In genomic region chr14:104661696-104662095, GRCm38 (mm10) we compare ENCODE assay signal across 32 mouse cellular contexts.
DNase-seq lines count a peak whose midpoint lies in the region; ATAC-seq and TF ChIP-seq lines count a peak whose summit lies in the region.
"Had no signal": no experiment of that assay in that cellular context is flagged by ENCODE, and none has a peak within 500 bp of the region (broad histone marks: within the 10 kb centered on the region; RNA-seq: fewer than 3 reads in every experiment).

No protein-coding gene starts in this region.

- H3K9ac ChIP-seq in intestine, postnatal 0 days (ENCODE audit: low read depth, low read length) = no peak overlapping the region
- no peak overlapping the region for H3K9ac ChIP-seq in intestine, embryonic 15.5 days
- no peak overlapping the region for H3K9ac ChIP-seq in midbrain, embryonic 11.5 days (ENCODE audit: low read length)
- H3K9ac ChIP-seq in midbrain, embryonic 15.5 days = no peak overlapping the region
- H3K9ac ChIP-seq: embryonic facial prominence, embryonic 12.5 days; heart, embryonic 12.5 days; hindbrain, embryonic 13.5 days; liver, embryonic 12.5 days; liver, postnatal 0 days; neural tube, embryonic 12.5 days had no signal

- no peak overlapping the region for H3K4me3 ChIP-seq in intestine, postnatal 0 days (ENCODE audit: low read depth, low read length)
- no peak overlapping the region for H3K4me3 ChIP-seq in intestine, embryonic 15.5 days (replicated peaks)
- H3K4me3 ChIP-seq in midbrain, embryonic 11.5 days (ENCODE audit: low read depth, low read length) = no peak overlapping the region
- no peak overlapping the region for H3K4me3 ChIP-seq in midbrain, embryonic 15.5 days
- H3K4me3 ChIP-seq: embryonic facial prominence, embryonic 12.5 days; gastrocnemius, adult 2 months; heart, adult 2 months; heart, embryonic 12.5 days; hindbrain, embryonic 13.5 days; liver, embryonic 12.5 days; myocyte; neural tube, embryonic 12.5 days had no signal

- H3K4me2 ChIP-seq in intestine, postnatal 0 days (replicated peaks; ENCODE audit: low read depth) = no peak overlapping the region
- H3K4me2 ChIP-seq in intestine, embryonic 15.5 days (replicated peaks) = no peak overlapping the region
- no peak overlapping the region for H3K4me2 ChIP-seq in midbrain, embryonic 11.5 days
- no peak overlapping the region for H3K4me2 ChIP-seq in midbrain, embryonic 15.5 days
- H3K4me2 ChIP-seq: embryonic facial prominence, embryonic 12.5 days; heart, embryonic 12.5 days; hindbrain, embryonic 13.5 days; liver, embryonic 12.5 days; neural tube, embryonic 12.5 days had no signal

- no peak for ATAC-seq in intestine, postnatal 0 days
- no peak for ATAC-seq in intestine, embryonic 15.5 days
- 0 out of 2 replicates have a peak, but pooled peaks have one; percentile 24 for ATAC-seq in midbrain, embryonic 11.5 days (ENCODE audit: low FRiP score)
- ATAC-seq in midbrain, embryonic 15.5 days (replicated peaks) = no peak
- ATAC-seq: inflammation-experienced regulatory T-cells, adult 6 months; liver, embryonic 12.5 days; liver, postnatal 0 days; lung, postnatal 0 days; midbrain, embryonic 16.5 days; Patski had no signal

- TF ChIP-seq CTCF in intestine, postnatal 0 days (IDR thresholded peaks at IDR 0.05; ENCODE audit: low read depth) = peak; percentile 10; the same call in 1 of the 2 replicates

- H3K36me3 ChIP-seq in intestine, postnatal 0 days (ENCODE audit: control insufficient read depth, insufficient read depth) = no peaks in the 10 kb centered on the region
- no peaks in the 10 kb centered on the region for H3K36me3 ChIP-seq in intestine, embryonic 15.5 days
- no peaks in the 10 kb centered on the region for H3K36me3 ChIP-seq in midbrain, embryonic 11.5 days (ENCODE audit: control insufficient read depth, insufficient read depth, low read length)
- H3K36me3 ChIP-seq in midbrain, embryonic 15.5 days (replicated peaks) = no peaks in the 10 kb centered on the region
- H3K36me3 ChIP-seq: embryonic facial prominence, embryonic 12.5 days; heart, embryonic 12.5 days; hindbrain, embryonic 13.5 days; liver, embryonic 12.5 days; neural tube, embryonic 12.5 days had no signal

- H3K27ac ChIP-seq in intestine, postnatal 0 days (ENCODE audit: low read depth, low read length) = no peak overlapping the region
- H3K27ac ChIP-seq in intestine, embryonic 15.5 days = no peak overlapping the region
- H3K27ac ChIP-seq in midbrain, embryonic 11.5 days (ENCODE audit: low read depth, low read length) = no peak overlapping the region
- no peak overlapping the region for H3K27ac ChIP-seq in midbrain, embryonic 15.5 days
- H3K27ac ChIP-seq: embryonic facial prominence, embryonic 12.5 days; gastrocnemius, adult 2 months; heart, adult 2 months; hindbrain, embryonic 13.5 days; liver, embryonic 12.5 days; macrophage; neural tube, embryonic 12.5 days had no signal

- no peaks in the 10 kb centered on the region for H3K27me3 ChIP-seq in intestine, postnatal 0 days (replicated peaks; ENCODE audit: control insufficient read depth, insufficient read depth, low read length)
- H3K27me3 ChIP-seq in intestine, embryonic 15.5 days (replicated peaks) = no peaks in the 10 kb centered on the region
- H3K27me3 ChIP-seq in midbrain, embryonic 11.5 days (ENCODE audit: control insufficient read depth, insufficient read depth, low read length) = no peaks in the 10 kb centered on the region
- H3K27me3 ChIP-seq in midbrain, embryonic 15.5 days (replicated peaks) = no peaks in the 10 kb centered on the region
- H3K27me3 ChIP-seq: embryonic facial prominence, embryonic 12.5 days; heart, embryonic 12.5 days; hindbrain, embryonic 13.5 days; liver, embryonic 12.5 days; neural tube, embryonic 12.5 days had no signal

- no peaks in the 10 kb centered on the region for H3K4me1 ChIP-seq in intestine, postnatal 0 days (replicated peaks; ENCODE audit: control insufficient read depth, insufficient read depth, low read length)
- H3K4me1 ChIP-seq in intestine, embryonic 15.5 days (replicated peaks) = no peaks in the 10 kb centered on the region
- no peaks in the 10 kb centered on the region for H3K4me1 ChIP-seq in midbrain, embryonic 11.5 days (ENCODE audit: control insufficient read depth, insufficient read depth, low read length)
- no peaks in the 10 kb centered on the region for H3K4me1 ChIP-seq in midbrain, embryonic 15.5 days
- H3K4me1 ChIP-seq: embryonic facial prominence, embryonic 12.5 days; heart, embryonic 12.5 days; hindbrain, embryonic 13.5 days; liver, embryonic 12.5 days; neural tube, embryonic 12.5 days had no signal

- DNase-seq in embryo, embryonic 10.5 days (ENCODE audit: low spot score) = peak; percentile 41
- DNase-seq in embryo, embryonic 11 days = no peak
- DNase-seq in midbrain, embryonic 11.5 days (ENCODE audit: low spot score, missing footprints) = no peak
- DNase-seq in retina, postnatal 1 day = peak; percentile 6
- no peak for DNase-seq in cerebellum, postnatal 14 days
- DNase-seq: adrenal gland, postnatal 10 days; cerebellum, adult 11-12 months; cerebellum, adult 9-11 months; gastrocnemius, adult 2 months; gastrocnemius, postnatal 36 days; heart, adult 2 months; heart, postnatal 4 days; kidney, adult 2 months; kidney, postnatal 10 days; left cerebral cortex, postnatal 4 days; liver, postnatal 0 days; right cerebral cortex, postnatal 14 days; thymus, postnatal 14 days had no signal

- no peaks in the 10 kb centered on the region for H3K9me3 ChIP-seq in intestine, postnatal 0 days (ENCODE audit: control insufficient read depth)
- no peaks in the 10 kb centered on the region for H3K9me3 ChIP-seq in intestine, embryonic 15.5 days
- H3K9me3 ChIP-seq in midbrain, embryonic 11.5 days (ENCODE audit: control insufficient read depth, low read length) = no peaks in the 10 kb centered on the region
- H3K9me3 ChIP-seq in midbrain, embryonic 15.5 days = no peaks in the 10 kb centered on the region
- H3K9me3 ChIP-seq: embryonic facial prominence, embryonic 12.5 days; heart, embryonic 12.5 days; hindbrain, embryonic 13.5 days; liver, embryonic 12.5 days; neural tube, embryonic 12.5 days had no signal

- 79% methylated on average over 1 of the region's 1 CpGs for WGBS in intestine, postnatal 0 days
- 72% methylated on average over 1 of the region's 1 CpGs for WGBS in intestine, embryonic 15.5 days
- WGBS in midbrain, embryonic 11.5 days = 75% methylated on average over 1 of the region's 1 CpGs
- WGBS in midbrain, embryonic 15.5 days = 75% methylated on average over 1 of the region's 1 CpGs

Comparison
In these comparisons a context has a peak if more than half of its experiments do, and no peak if none do; other contexts are left out.
1. DNase-seq: peak in embryo, embryonic 10.5 days (single experiment) and retina, postnatal 1 day (single experiment); none in embryo, embryonic 11 days (single experiment), midbrain, embryonic 11.5 days (single experiment) and cerebellum, postnatal 14 days (0 of 2).